Mouse (Mus musculus): ENCODE data around the gene Gm12830. TPM values are rescaled to one million over a fixed set of nuclear protein-coding genes. Genes with fewer than 3 reads are reported as not detected.

The Gm12830 gene
- polyA plus RNA-seq, 1 experiment from 2014 or later, result not detected

DNA sequence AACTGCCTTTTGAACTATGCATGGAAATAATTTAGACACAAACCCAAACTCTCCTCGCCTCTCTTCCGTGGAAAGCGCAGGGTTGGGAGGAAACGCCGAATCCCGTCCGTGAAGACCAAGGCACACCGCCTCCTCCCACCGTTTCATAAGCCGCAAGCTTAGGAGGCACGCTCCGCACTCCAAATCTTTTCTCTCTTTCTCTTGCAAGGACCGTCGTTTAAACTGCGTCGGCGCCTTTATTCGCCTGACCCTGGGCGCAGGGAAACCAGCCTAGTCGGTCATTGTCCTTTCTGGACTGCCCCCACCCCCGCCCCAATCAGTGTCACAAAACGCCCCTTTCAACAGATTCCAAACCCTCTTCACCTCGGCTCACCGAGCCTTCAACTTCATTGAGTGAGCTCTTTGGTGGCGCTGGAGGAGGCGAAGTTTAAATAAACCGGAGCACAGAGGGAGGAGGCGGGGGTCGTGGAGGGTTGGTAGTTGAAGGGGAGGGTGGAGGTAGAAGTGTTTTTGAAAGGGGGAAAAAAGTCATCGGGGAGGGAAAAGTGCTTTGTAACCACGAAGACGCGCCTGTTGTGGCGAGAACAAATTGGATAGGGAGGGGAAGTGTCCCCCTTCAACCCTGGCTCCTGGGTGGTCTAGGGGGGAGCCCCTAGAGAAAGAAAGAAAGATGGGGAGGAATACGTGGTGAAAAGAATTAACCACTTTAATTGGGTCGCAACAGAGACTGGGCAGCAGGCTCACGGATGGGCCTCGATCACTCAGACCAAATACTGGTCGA, 81.3 kb downstream of the Gm12830 start:
- peak overlapping the region; percentile 27 for H3K4me3 ChIP-seq (ENCODE audit: low read depth, low read length)
- peak overlapping the region; percentile 53 for H3K4me2 ChIP-seq
- DNase-seq, result peak; percentile 47
- TF ChIP-seq CTCF (IDR thresholded peaks at IDR 0.05; ENCODE audit: low read depth), result no peak
- 2% methylated on average over 39 of the region's 39 CpGs for WGBS
- H3K27ac ChIP-seq (ENCODE audit: low read depth), result no peak overlapping the region
- ATAC-seq (ENCODE audit: insufficient read depth), result no peak
- peaks cover 99% of the 10 kb centered on the region for H3K27me3 ChIP-seq (ENCODE audit: insufficient read depth, low read length)
- H3K9me3 ChIP-seq (ENCODE audit: low read depth, low read length), result no peaks in the 10 kb centered on the region
- no peaks in the 10 kb centered on the region for H3K36me3 ChIP-seq (ENCODE audit: insufficient read depth)
- H3K9ac ChIP-seq, result no peak overlapping the region
- H3K4me1 ChIP-seq (ENCODE audit: insufficient read depth), result 0 out of 2 replicates have a peak, but pooled peaks cover 3% of the 10 kb centered on the region

DNA sequence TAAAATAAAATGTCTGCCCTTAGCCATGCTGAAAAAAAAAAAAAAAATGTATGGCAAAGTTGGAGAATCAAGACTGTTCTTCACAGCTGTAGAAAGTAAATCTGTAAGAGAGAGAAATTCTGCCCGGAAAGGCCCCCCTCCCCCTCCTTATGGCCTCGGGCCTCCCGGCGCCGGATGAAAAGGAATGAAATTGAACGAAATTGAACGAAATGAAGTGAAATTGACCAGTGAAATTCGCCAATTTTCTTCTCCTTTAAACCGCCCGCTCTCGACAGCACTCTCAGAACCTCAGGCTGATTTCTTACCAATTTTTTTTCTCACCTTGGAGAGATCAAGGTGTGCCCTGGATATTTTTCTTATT, 81.9 kb downstream of the Gm12830 start:
- DNase-seq (no peak), ATAC-seq (ENCODE audit: insufficient read depth) (no peak)
- no peak for TF ChIP-seq CTCF (IDR thresholded peaks at IDR 0.05; ENCODE audit: low read depth)
- Histone ChIP-seq H3K27me3 (ENCODE audit: insufficient read depth, low read length) (peaks cover 99% of the 10 kb centered on the region), H3K4me2 (no peak overlapping the region), H3K36me3 (ENCODE audit: insufficient read depth) (no peaks in the 10 kb centered on the region), H3K9me3 (ENCODE audit: low read depth, low read length) (no peaks in the 10 kb centered on the region), H3K4me1 (ENCODE audit: insufficient read depth) (0 out of 2 replicates have a peak, but pooled peaks cover 3% of the 10 kb centered on the region), H3K9ac (no peak overlapping the region), H3K27ac (ENCODE audit: low read depth) (no peak overlapping the region), H3K4me3 (ENCODE audit: low read depth, low read length) (no peak overlapping the region)
- WGBS, result 11% methylated on average over 11 of the region's 11 CpGs

DNA sequence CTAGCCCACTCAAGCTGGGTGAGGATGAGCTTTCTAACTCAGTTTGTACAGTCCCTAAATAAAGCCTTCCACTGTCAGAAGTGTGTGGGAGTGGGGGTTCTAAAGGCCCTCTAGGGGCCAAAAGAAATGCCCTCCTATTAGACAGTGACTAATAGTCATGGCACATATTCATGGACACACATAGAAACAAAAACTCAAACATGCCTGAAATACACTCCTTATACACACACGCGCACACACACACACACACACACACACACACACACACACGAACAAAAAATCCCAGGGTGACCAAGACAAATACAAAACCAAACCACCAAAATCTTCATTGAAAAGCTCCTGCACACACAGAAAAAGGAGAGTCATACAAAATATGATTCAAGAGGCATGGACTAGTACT, 84.0 kb downstream of the Gm12830 start:
- Histone ChIP-seq H3K4me1 (ENCODE audit: insufficient read depth) (0 out of 2 replicates have a peak, but pooled peaks cover 3% of the 10 kb centered on the region), H3K4me3 (ENCODE audit: low read depth, low read length) (no peak overlapping the region), H3K27me3 (ENCODE audit: insufficient read depth, low read length) (peaks cover 100% of the 10 kb centered on the region), H3K27ac (ENCODE audit: low read depth) (no peak overlapping the region), H3K4me2 (no peak overlapping the region), H3K9me3 (ENCODE audit: low read depth, low read length) (no peaks in the 10 kb centered on the region), H3K36me3 (ENCODE audit: insufficient read depth) (no peaks in the 10 kb centered on the region), H3K9ac (no peak overlapping the region)
- DNase-seq (no peak), ATAC-seq (ENCODE audit: insufficient read depth) (no peak)
- WGBS, result 77% methylated on average over 3 of the region's 3 CpGs
- TF ChIP-seq CTCF (IDR thresholded peaks at IDR 0.05; ENCODE audit: low read depth), result no peak

Other genes starting within 250 kb of the Gm12830 start
- 0.16 and 0.32 TPM in 2 replicates for gene Foxd2, start 87.2 kb downstream of the Gm12830 start, polyA plus RNA-seq (2014; fragmentation: Nextera tagmentation; extraction: Ambion mirVana)
- not detected in 2 replicates for gene Foxe3, start 104.3 kb downstream of the Gm12830 start, polyA plus RNA-seq (2014; fragmentation: Nextera tagmentation; extraction: Ambion mirVana)
- 99.8 and 112 TPM in 2 replicates for gene Cmpk1, start 165.5 kb downstream of the Gm12830 start, polyA plus RNA-seq (2014; fragmentation: Nextera tagmentation; extraction: Ambion mirVana)
- 23.3 and 26.0 TPM in 2 replicates for gene Stil, start 178.4 kb downstream of the Gm12830 start, polyA plus RNA-seq (2014; fragmentation: Nextera tagmentation; extraction: Ambion mirVana)
- 3.3 and 3.4 TPM in 2 replicates for gene Tal1, start 234.7 kb downstream of the Gm12830 start, polyA plus RNA-seq (2014; fragmentation: Nextera tagmentation; extraction: Ambion mirVana)